Mouse (Mus musculus) hindbrain, embryonic 13.5 days (tissue): Measurements from ENCODE around the gene Vash2. TPM values are rescaled to one million over a fixed set of nuclear protein-coding genes. Genes with fewer than 3 reads are reported as not detected.
"Not testable (repeated sequence)": the region's sequence is repeated elsewhere in the genome, so short reads cannot be mapped to it uniquely, and the experiment has no call there.

ENCODE experiments used
- ATAC-seq: fragments of 200-750 bp; cut with Nextera tagmentation; 2 replicates; pipeline ENCODE4 v1.8.0; 2017; ENCODE audit warnings: moderate TSS enrichment; ENCODE audit not compliant: low FRiP score
- H3K27ac ChIP-seq: fragments of 300-500 bp; sonication (generic); 2 replicates; pipeline ENCODE4 v1.5.1; 2015; ENCODE audit warnings: inconsistent platforms, mild to moderate bottlenecking, moderate library complexity
- H3K27me3 ChIP-seq: fragments of 300-500 bp; sonication (generic); 2 replicates; pipeline ENCODE4 v1.6.1; 2015; ENCODE audit warnings: mild to moderate bottlenecking, inconsistent platforms
- H3K36me3 ChIP-seq: fragments of 300-500 bp; sonication (generic); 2 replicates; pipeline ENCODE4 v1.6.1; 2015; ENCODE audit warnings: mild to moderate bottlenecking, inconsistent platforms
- H3K4me1 ChIP-seq: fragments of 300-500 bp; sonication (generic); replicated peaks from 2 replicates; pipeline ENCODE4 v1.6.1; 2015; ENCODE audit warnings: inconsistent platforms
- H3K4me2 ChIP-seq: fragments of 300-500 bp; sonication (generic); 2 replicates; pipeline ENCODE4 v1.6.1; 2015; ENCODE audit warnings: inconsistent platforms, mild to moderate bottlenecking, moderate library complexity
- H3K4me3 ChIP-seq: fragments of 300-500 bp; sonication (generic); 2 replicates; pipeline ENCODE4 v1.5.1; 2015; ENCODE audit warnings: mild to moderate bottlenecking, inconsistent platforms
- H3K9ac ChIP-seq: fragments of 300-500 bp; sonication (generic); 2 replicates; pipeline ENCODE4 v1.6.1; 2015; ENCODE audit warnings: mild to moderate bottlenecking, inconsistent platforms
- H3K9me3 ChIP-seq: fragments of 300-500 bp; sonication (generic); 2 replicates; pipeline ENCODE4 v1.6.1; 2016; ENCODE audit warnings: inconsistent platforms
- WGBS: fragments of 180-500 bp; shearing (Covaris S2); methylation state at CpG from one replicate; pipeline ENCODE4 v1.1.7; 2015; 5-methylcytosine and 5-hydroxymethylcytosine counted together
- polyA plus RNA-seq: library from polyadenylated mRNA; unstranded; fragments of >200 nt; fragmentation: Nextera tagmentation; extraction: Ambion mirVana; gene quantifications from 2 replicates; pipeline ENCODE4 v1.2.1, GENCODE M21; 2015

Gene Vash2
- polyA plus RNA-seq, 1 experiment from 2014 or later: 92.4 TPM

DNA sequence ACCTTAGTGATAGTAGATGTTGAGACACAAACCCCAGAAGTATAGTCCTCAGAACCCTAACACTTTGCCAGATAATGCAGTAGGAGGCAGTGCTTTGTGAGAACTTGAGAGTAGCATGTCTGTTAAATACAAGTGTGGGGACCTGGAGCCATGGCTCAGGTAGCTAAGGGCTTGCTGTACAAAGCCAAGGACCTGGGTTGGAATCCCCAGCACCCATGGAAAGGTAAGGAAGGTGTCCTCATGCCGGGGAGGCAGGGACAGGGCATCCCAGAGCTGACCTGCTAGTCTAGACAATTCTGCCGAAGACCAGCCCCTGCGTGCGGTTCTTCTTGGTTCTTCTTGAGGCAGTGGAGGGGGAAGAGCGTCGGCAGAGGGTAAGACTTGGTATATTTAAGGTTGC lies 48.9 kb downstream of the Vash2 start:
- H3K36me3 ChIP-seq: peaks cover 20% of the 10 kb centered on the region
- no peak overlapping the region for H3K4me3 ChIP-seq
- H3K27ac ChIP-seq: no peak overlapping the region
- no peaks in the 10 kb centered on the region for H3K27me3 ChIP-seq
- H3K4me1 ChIP-seq: peaks cover 22% of the 10 kb centered on the region
- H3K9me3 ChIP-seq: no peaks in the 10 kb centered on the region
- no peak for ATAC-seq
- no peak overlapping the region for H3K9ac ChIP-seq
- 91% methylated on average over 6 of the region's 6 CpGs for WGBS
- H3K4me2 ChIP-seq: no peak overlapping the region

DNA sequence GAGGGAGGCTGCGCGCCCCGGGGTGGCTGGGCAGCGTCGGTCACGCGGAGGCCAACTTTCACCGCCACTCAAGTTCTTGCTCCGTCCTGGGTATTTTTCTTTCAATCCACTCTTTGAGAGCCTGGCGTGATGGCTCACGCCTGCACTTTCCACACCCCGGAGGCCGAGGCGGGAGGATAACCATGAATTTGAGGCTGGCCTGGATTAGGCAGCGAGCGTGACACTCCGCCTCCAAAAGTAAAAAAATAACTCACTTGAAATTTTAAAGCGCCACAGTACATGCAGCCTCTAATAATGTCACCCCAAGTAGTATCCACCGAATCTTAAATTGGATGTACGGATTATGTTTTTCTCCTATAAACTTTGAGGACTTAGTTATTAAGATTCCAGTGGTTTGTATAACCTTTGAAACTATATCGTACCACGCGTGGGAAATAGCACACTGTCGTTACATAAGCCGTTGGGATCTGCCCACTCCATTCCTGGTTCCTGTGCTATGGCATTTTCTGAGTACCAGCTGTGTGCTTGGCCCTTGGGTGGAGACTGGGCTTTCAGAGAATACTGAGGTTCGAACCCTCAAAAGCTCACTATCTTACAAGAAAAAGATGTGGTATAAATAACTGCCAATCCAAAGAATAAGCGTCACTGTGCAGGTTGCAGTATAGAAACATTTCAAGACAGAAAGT lies 49.9 kb downstream of the Vash2 start:
- Histone ChIP-seq H3K4me3 (peak overlapping the region; percentile 70), H3K4me2 (peak overlapping the region; percentile 61), H3K9ac (peak overlapping the region; percentile 89), H3K36me3 (peaks cover 9% of the 10 kb centered on the region), H3K4me1 (peaks cover 22% of the 10 kb centered on the region), H3K27ac (peak overlapping the region; percentile 99), H3K9me3 (no peaks in the 10 kb centered on the region), H3K27me3 (no peaks in the 10 kb centered on the region)
- 8% methylated on average over 27 of the region's 27 CpGs for WGBS
- no peak; the same call in 1 of the 2 replicates for ATAC-seq

DNA sequence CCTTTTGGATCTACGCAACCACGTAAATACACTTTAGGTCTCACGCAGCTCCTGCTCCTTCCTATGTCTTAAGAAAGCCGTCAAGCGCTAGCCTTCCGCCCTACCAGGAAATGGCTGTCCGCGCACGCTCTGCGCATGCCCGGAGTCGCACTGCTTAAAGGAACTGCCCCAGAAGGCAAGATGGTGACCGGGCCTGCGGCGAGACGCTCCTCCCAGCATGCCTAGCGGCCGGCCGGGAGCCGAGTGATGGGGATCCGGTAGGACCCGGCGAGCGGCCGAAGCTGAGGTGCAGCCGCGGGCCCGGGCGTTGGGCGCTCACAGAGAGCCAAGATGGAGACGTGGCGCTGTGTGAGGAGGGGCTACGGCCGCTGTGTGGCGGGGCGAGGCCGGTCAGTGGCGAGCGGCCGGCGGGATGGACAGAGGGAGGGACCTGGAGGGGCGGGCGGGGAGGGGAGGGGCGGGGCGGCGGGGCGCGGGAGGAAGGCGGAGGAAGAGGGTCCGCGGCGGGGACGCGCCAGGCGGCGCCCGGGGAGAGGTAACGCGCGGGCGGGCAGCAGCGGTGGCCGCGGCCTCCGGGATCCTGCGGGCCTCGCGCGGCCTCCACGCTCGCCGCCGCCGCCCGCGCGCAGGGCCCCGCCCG lies 50.6 kb downstream of the Vash2 start:
- Histone ChIP-seq H3K27ac (peak overlapping the region; percentile 99), H3K4me3 (peak overlapping the region; percentile 70), H3K9me3 (no peaks in the 10 kb centered on the region), H3K4me2 (peak overlapping the region; percentile 62), H3K27me3 (no peaks in the 10 kb centered on the region), H3K9ac (peak overlapping the region; percentile 89), H3K36me3 (peaks cover 4% of the 10 kb centered on the region), H3K4me1 (peaks cover 22% of the 10 kb centered on the region)
- ATAC-seq: peak; percentile 97
- WGBS: under 1% methylated on average over 31 of the region's 79 CpGs

DNA sequence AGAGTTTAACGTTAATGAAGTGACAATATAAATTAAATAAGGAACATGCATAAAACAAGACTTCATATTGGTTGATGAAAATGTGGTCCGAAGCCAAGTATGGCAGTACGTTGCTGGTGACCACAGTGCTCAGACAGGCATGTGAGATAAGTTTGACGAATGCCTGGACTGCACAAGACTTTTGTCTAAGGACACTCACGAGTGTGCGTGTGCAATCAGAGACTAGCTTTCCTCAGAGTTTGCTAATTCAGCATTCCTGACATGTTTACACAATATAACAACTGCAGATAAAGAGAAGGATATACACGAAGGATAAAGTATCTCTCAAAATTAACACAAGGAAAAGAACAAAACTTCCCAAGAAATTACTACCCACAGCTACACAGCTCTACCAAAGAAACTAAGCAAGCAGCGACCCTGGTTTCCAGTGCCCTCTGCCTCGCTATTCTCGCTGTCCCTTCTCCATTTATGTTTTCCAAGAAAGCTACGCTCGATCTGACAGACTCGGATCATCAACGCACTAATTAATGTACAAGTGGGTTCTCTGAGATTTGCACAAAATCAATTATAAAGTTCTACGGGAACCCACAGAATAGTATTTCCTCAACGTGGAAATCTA lies 51.2 kb downstream of the Vash2 start:
- Histone ChIP-seq H3K9ac (peak overlapping the region; percentile 89), H3K27me3 (no peaks in the 10 kb centered on the region), H3K4me2 (peak overlapping the region; percentile 62), H3K4me3 (peak overlapping the region; percentile 70), H3K9me3 (no peaks in the 10 kb centered on the region), H3K27ac (peak overlapping the region; percentile 99), H3K36me3 (peaks cover under 1% of the 10 kb centered on the region), H3K4me1 (peaks cover 22% of the 10 kb centered on the region)
- WGBS: 26% methylated on average over 16 of the region's 16 CpGs
- ATAC-seq: peak; percentile 46

DNA sequence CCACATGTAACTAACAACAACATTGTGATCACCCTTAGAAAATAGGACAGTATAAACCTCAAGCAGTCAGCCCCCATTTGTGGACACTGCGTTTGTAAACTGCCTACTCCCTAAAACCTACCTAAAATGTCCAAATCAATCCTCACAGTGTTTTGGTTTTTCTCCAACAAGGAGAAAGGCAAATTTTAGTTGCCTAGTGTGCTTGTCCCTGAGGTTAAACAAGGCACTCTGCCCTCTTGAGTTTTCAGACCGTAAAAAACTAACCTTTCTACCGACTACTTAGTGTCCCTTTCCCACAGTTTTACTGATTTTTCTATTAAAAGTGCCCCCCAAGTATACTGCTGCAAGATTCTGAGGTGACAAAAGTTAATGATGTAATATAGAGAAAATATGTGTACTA lies 51.8 kb downstream of the Vash2 start:
- Histone ChIP-seq H3K4me3 (no peak overlapping the region), H3K27ac (no peak overlapping the region), H3K27me3 (no peaks in the 10 kb centered on the region), H3K9ac (no peak overlapping the region), H3K36me3 (no peaks in the 10 kb centered on the region; the same call in 1 of the 2 replicates), H3K4me2 (peak overlapping the region; percentile 62), H3K9me3 (no peaks in the 10 kb centered on the region), H3K4me1 (peaks cover 22% of the 10 kb centered on the region)
- no peak for ATAC-seq
- WGBS: 95% methylated on average over 3 of the region's 3 CpGs

DNA sequence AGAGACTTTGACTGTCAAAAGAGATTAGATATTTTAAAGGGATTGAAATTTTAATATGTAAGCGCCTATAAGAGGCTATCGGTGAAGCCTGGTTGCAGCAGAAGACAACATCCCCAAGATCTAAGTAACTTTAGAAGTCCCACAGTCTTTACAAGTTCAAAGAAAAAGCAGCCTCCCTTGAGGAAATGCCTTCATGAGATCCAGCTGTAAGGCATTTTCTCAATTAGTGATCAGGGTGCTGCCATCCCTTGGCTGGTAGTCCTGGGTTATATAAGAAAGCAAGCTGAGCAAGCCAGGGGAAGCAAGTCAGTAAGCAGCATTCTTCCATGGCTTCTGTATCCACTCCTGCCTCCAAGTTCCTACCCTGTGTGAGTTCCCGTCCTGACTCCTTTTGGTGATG lies 54.3 kb downstream of the Vash2 start, which contains the start of gene Angel2:
Gene Angel2 (plus strand): TSS at position 301 of the 400 bp plus-strand sequence.
- WGBS: 81% methylated on average over 3 of the region's 3 CpGs
- H3K9me3 ChIP-seq, ATAC-seq, H3K27me3 ChIP-seq, H3K36me3 ChIP-seq, H3K9ac ChIP-seq, H3K4me2 ChIP-seq, H3K4me3 ChIP-seq, H3K27ac ChIP-seq: not testable (repeated sequence)
- H3K4me1 ChIP-seq: peaks cover 15% of the 10 kb centered on the region

DNA sequence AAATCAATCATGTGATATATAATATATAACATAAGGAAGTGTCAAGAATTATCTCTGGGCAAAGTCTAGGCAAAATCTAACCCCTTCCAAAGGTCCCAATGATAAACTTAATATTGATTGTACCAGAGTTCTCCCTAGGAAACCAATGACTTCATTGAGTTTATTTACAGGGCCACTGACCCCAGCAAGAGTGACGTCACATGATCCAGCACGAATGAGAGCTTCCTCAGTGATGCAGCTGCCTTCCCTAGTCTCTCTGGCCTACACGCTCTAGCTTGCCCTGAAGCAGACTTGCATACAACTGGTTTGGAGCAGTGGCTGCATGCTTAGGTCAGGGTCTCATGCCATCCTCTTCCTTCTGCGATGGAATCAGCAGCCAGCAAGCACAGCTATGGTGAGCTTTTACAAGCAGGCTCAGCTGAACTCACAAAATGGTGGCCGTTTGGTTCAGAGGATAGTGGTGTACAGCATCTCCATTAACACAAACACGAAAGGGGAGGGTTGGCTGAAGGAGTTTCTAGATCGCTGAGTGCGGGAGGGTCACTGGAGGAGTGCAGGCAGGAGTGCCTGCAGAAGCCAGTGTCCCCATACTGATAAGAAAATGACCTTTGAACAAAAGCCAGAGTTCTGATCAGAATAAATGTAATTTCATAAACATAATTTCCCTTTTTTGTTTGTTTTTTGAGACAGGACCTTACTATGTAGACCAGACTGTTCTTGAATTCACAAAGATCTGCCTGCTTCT lies 59.2 kb downstream of the Vash2 start:
- Histone ChIP-seq H3K9ac (no peak overlapping the region), H3K27ac (no peak overlapping the region), H3K27me3 (0 out of 2 replicates have a peak, but pooled peaks cover 3% of the 10 kb centered on the region), H3K4me3 (no peak overlapping the region), H3K4me2 (no peak overlapping the region), H3K9me3 (no peaks in the 10 kb centered on the region), H3K4me1 (no peaks in the 10 kb centered on the region), H3K36me3 (no peaks in the 10 kb centered on the region)
- ATAC-seq: no peak
- 76% methylated on average over 8 of the region's 8 CpGs for WGBS

DNA sequence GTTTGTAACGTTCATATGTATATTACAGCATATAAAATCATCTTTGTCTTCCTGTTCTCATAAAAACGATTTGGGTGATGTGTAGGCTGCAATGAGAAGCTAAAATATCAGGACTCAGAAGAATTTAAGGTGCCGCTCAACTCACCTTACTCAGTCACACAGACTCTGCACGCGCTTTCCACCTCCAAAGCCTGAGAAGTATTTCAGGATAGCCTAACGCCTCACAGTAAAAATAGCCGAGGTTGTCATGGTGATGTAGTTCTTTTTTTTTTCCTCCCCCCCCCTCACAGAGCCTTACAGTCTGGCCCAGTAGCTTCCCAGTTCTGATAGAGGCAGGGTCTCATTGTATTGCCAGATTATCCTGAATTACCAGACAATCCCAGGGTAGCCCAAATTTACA lies 60.2 kb downstream of the Vash2 start:
- Histone ChIP-seq H3K36me3 (no peaks in the 10 kb centered on the region), H3K27me3 (0 out of 2 replicates have a peak, but pooled peaks cover 3% of the 10 kb centered on the region), H3K9ac (no peak overlapping the region), H3K27ac (no peak overlapping the region), H3K4me3 (no peak overlapping the region), H3K4me2 (no peak overlapping the region), H3K9me3 (no peaks in the 10 kb centered on the region), H3K4me1 (no peaks in the 10 kb centered on the region)
- ATAC-seq: no peak
- WGBS: 71% methylated on average over 7 of the region's 7 CpGs

DNA sequence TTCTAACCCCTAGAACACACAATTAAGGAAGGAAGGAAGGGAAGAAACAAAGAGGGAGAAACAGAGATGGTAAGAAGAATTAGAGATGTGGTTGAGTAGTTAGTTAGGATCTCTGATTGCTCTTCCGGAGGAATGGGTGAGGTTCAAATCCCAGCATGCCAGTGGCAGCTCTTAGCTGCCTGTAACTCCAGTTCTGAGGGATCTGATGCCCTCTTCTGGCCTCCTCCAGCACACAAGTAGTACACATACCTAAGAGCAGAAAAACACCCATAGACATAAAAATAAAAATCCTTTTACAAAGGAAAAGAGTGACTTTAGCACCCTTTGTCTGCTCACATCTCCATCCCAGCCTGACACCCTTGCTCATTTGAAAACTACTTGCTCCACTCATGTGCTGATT lies 66.5 kb downstream of the Vash2 start:
- Histone ChIP-seq H3K27ac (no peak overlapping the region), H3K36me3 (no peaks in the 10 kb centered on the region), H3K27me3 (0 out of 2 replicates have a peak, but pooled peaks cover 3% of the 10 kb centered on the region), H3K4me3 (no peak overlapping the region), H3K9ac (no peak overlapping the region; the same call in 1 of the 2 replicates), H3K9me3 (no peaks in the 10 kb centered on the region), H3K4me1 (peaks cover 33% of the 10 kb centered on the region), H3K4me2 (no peak overlapping the region)
- WGBS: 50% methylated on average over 1 of the region's 1 CpGs
- ATAC-seq: no peak

DNA sequence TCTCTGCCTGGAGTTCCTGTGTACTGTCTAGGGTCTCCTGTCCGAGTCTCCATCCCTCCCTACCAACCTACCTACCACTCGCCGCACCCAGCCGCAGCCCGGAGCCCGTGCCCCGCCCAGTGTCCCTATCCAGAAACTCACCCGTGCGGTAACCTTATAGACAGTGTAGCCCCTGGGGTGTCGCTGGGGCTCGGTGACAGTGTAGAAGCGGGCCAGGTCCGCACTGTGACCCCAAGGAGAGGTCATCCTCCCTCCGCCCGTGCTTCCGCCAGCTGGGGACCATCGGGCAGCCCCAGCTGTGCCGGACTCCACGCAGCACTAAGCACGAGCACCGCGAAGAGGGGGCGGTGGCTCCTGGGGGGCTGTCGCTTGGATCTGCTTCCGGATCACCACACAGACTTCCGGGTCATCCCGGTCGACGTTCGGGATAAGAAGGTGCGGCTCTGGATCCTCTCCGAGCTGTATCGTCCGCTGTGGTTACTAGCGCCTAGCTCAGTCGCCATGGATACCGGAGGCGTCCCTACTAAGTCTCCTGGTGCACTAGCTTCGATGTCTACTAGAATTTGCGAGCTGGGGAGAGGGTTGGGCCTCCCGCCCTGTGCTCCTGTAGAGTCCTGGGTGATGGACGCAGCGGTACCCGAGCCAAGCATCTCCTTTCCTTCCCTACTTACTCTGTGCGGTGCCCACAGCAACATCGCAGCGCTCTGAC lies 67.5 kb downstream of the Vash2 start, which contains the start of gene Rps6kc1:
Gene Rps6kc1 (minus strand): TSS at position 356 of the 709 bp plus-strand sequence.
- peak; percentile 94 for ATAC-seq
- Histone ChIP-seq H3K36me3 (no peaks in the 10 kb centered on the region), H3K4me3 (peak within 1 kb of the TSS; percentile 93), H3K27me3 (0 out of 2 replicates have a peak, but pooled peaks cover 3% of the 10 kb centered on the region), H3K9me3 (no peaks in the 10 kb centered on the region), H3K4me2 (peak within 1 kb of the TSS; percentile 87), H3K4me1 (peaks cover 33% of the 10 kb centered on the region), H3K27ac (peak within 1 kb of the TSS; percentile 85), H3K9ac (peak within 1 kb of the TSS; percentile 89)
- under 1% methylated on average over 47 of the region's 47 CpGs for WGBS

DNA sequence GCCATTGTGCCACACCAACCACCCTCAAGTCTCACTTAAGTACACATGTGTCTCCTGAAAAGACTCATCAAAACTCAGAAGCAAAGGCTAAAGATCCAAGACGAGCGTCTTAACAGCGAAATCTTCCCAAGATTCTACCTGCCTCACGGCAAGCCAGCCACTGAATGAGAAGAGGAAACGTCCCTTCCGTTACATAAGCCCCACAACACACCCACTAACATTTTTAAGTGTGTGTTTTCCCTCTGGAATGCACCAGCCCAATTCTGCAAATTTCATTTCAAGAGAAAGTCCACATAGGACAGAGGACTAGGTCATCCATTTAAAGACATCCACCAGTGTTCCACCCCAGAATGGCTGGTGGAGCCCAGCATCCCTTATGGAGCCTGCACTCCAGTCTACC lies 68.3 kb downstream of the Vash2 start:
- peaks cover 33% of the 10 kb centered on the region for H3K4me1 ChIP-seq
- H3K36me3 ChIP-seq: no peaks in the 10 kb centered on the region
- H3K4me2 ChIP-seq: peak overlapping the region; percentile 87
- H3K27ac ChIP-seq: no peak overlapping the region
- peak overlapping the region; percentile 89 for H3K9ac ChIP-seq
- H3K27me3 ChIP-seq: 0 out of 2 replicates have a peak, but pooled peaks cover under 1% of the 10 kb centered on the region
- peak; percentile 44; the same call in 1 of the 2 replicates for ATAC-seq
- 79% methylated on average over 6 of the region's 6 CpGs for WGBS
- no peaks in the 10 kb centered on the region for H3K9me3 ChIP-seq
- H3K4me3 ChIP-seq: peak overlapping the region; percentile 93
